Mouse (Mus musculus): ENCODE measurements around the gene Prss8. TPM values are rescaled to one million over a fixed set of nuclear protein-coding genes. Genes with fewer than 3 reads are reported as not detected.

The Prss8 gene
- polyA plus RNA-seq, 1 experiment from 2014 or later = 64.4 TPM

DNA sequence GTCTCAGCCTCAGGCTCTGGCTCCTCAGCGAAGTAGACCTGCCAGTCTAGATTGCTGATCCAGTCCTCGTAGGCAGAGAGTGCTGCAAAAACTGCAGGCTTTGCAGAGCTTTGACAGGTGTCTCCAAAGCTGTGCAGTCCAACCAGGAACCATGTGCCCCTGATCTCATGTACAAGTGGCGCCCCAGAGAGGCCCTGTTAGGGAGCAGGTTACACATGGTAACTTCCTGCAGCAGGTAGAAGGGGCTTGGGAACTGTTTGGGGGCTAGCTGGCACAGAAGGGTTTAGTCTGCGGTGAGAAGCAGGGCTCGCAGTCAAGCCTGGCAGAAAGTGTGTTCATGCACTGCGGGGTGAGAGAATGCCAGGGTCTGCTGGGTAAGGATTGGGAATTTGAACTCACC is 43.4 kb downstream of the Prss8 start:
- Histone ChIP-seq H3K27me3 (replicated peaks; ENCODE audit: control insufficient read depth, insufficient read depth, low read length) (no peaks in the 10 kb centered on the region), H3K4me3 (ENCODE audit: low read depth, low read length) (no peak overlapping the region), H3K9ac (ENCODE audit: low read depth, low read length) (no peak overlapping the region), H3K4me1 (replicated peaks; ENCODE audit: control insufficient read depth, insufficient read depth, low read length) (peaks cover 7% of the 10 kb centered on the region; the same call in 1 of the 2 replicates), H3K4me2 (replicated peaks; ENCODE audit: low read depth) (no peak overlapping the region), H3K27ac (ENCODE audit: low read depth, low read length) (no peak overlapping the region), H3K9me3 (ENCODE audit: control insufficient read depth) (no peaks in the 10 kb centered on the region), H3K36me3 (ENCODE audit: control insufficient read depth, insufficient read depth) (peaks cover 76% of the 10 kb centered on the region)
- no peak for ATAC-seq
- WGBS = 75% methylated on average over 6 of the region's 6 CpGs
- no peak for TF ChIP-seq CTCF (IDR thresholded peaks at IDR 0.05; ENCODE audit: low read depth)

GRCm38 (mm10) chr7:127885951-127886350 is 44.0 kb downstream of the Prss8 start:
- Histone ChIP-seq H3K27ac (ENCODE audit: low read depth, low read length) (no peak overlapping the region), H3K27me3 (replicated peaks; ENCODE audit: control insufficient read depth, insufficient read depth, low read length) (no peaks in the 10 kb centered on the region), H3K4me2 (replicated peaks; ENCODE audit: low read depth) (no peak overlapping the region), H3K4me1 (replicated peaks; ENCODE audit: control insufficient read depth, insufficient read depth, low read length) (peaks cover 7% of the 10 kb centered on the region; the same call in 1 of the 2 replicates), H3K36me3 (ENCODE audit: control insufficient read depth, insufficient read depth) (peaks cover 78% of the 10 kb centered on the region), H3K9ac (ENCODE audit: low read depth, low read length) (no peak overlapping the region), H3K9me3 (ENCODE audit: control insufficient read depth) (no peaks in the 10 kb centered on the region), H3K4me3 (ENCODE audit: low read depth, low read length) (no peak overlapping the region)
- WGBS = 42% methylated on average over 6 of the region's 6 CpGs
- no peak for ATAC-seq
- no peak for TF ChIP-seq CTCF (IDR thresholded peaks at IDR 0.05; ENCODE audit: low read depth)

DNA sequence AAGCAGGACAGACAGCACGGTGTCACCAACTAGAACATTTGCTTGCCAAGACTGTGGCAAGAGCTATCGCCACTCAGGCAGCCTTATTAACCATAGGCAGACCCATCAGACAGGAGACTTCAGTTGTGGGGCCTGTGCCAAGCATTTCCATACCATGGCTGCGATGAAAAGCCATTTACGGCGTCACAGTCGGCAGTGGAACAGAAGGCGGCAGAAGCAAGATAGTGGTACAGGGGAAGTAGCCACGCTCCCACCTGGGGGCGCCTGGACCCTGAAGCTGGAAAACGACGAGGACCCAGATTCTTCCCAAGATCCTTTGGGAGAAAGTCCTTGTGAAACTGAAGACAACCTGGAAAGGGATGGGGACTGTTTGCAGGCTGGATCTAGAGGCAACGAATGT is 49.5 kb downstream of the Prss8 start:
- H3K4me3 ChIP-seq (ENCODE audit: low read depth, low read length) = no peak overlapping the region
- H3K27ac ChIP-seq (ENCODE audit: low read depth, low read length) = no peak overlapping the region
- TF ChIP-seq CTCF (IDR thresholded peaks at IDR 0.05; ENCODE audit: low read depth) = no peak
- no peak for ATAC-seq
- 81% methylated on average over 12 of the region's 12 CpGs for WGBS
- H3K36me3 ChIP-seq (ENCODE audit: control insufficient read depth, insufficient read depth) = peaks cover 66% of the 10 kb centered on the region
- H3K4me1 ChIP-seq (replicated peaks; ENCODE audit: control insufficient read depth, insufficient read depth, low read length) = peaks cover 5% of the 10 kb centered on the region; the same call in 1 of the 2 replicates
- H3K9ac ChIP-seq (ENCODE audit: low read depth, low read length) = no peak overlapping the region
- no peaks in the 10 kb centered on the region for H3K9me3 ChIP-seq (ENCODE audit: control insufficient read depth)
- H3K4me2 ChIP-seq (replicated peaks; ENCODE audit: low read depth) = no peak overlapping the region
- no peaks in the 10 kb centered on the region for H3K27me3 ChIP-seq (replicated peaks; ENCODE audit: control insufficient read depth, insufficient read depth, low read length)

DNA sequence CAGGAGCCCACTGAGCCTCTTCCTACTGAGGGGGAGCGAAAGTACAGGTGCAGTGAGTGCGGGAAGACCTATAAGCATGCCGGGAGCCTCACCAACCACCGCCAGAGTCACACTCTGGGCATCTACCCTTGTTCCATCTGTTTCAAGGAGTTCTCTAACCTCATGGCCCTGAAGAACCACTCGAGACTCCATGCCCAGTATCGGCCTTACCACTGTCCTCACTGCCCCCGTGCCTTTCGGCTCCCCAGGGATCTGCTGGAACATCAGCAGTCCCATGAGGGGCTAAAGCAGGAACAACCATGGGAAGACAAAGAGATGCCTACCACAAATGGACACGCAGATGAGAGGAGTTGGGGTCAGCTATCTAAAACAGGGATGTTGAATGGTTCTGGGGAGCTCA is 50.6 kb downstream of the Prss8 start:
- H3K36me3 ChIP-seq (ENCODE audit: control insufficient read depth, insufficient read depth) = peaks cover 61% of the 10 kb centered on the region
- ATAC-seq = no peak
- 96% methylated on average over 9 of the region's 9 CpGs for WGBS

DNA sequence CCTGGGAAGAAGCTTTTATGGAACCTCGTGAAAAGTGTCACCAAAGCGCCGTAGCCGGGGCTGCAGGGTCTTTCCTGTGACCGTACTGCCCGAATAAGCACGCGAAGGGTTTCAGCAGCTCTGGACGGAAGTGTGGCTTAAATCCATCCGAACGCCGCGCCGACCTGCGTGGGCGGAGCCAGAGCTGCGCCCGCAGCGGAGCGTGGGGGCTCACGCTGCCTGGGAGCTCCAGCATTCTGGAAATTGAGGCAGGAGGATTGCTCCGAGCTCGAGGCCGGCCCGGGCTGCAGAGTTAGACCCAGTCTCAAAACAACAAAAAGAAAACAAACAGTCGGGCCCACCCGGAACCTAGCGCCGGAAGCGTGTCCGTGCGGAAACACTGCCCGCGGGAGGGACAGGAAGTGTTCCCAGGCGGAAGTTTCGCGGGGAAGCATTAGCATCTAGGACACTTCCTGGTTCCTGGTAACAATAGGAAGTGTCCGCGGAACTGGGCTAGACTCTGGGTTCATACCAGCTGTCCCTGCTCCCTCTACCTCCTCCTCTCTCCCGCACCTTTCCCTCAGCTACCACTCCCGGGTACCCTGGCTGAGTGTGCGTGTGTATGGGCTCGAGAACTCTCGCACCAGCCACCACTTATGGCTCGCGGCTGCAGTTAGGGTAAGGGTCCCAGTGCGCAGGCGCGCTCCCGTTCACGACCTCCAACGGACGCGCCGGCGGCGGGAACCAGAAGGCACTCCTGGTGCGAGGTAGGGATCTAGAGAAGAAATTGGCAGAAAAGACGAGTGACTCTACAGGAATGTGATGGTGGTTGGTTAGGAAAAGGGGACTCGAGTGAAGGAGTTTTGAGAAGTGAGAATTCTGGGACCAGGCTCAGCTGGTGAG is 53.2 kb downstream of the Prss8 start, which contains the start of gene Zfp668:
TSS of gene Zfp668 (minus strand) at position 362 of the 882 bp plus-strand sequence.
- Histone ChIP-seq H3K4me2 (replicated peaks; ENCODE audit: low read depth) (peak within 1 kb of the TSS; percentile 91), H3K9ac (ENCODE audit: low read depth, low read length) (peak within 1 kb of the TSS; percentile 89), H3K4me3 (ENCODE audit: low read depth, low read length) (peak within 1 kb of the TSS; percentile 98), H3K27ac (ENCODE audit: low read depth, low read length) (peak within 1 kb of the TSS; percentile 92), H3K36me3 (ENCODE audit: control insufficient read depth, insufficient read depth) (peaks cover 35% of the 10 kb centered on the region), H3K9me3 (ENCODE audit: control insufficient read depth) (no peaks in the 10 kb centered on the region), H3K27me3 (replicated peaks; ENCODE audit: control insufficient read depth, insufficient read depth, low read length) (no peaks in the 10 kb centered on the region), H3K4me1 (replicated peaks; ENCODE audit: control insufficient read depth, insufficient read depth, low read length) (peaks cover 7% of the 10 kb centered on the region; the same call in 1 of the 2 replicates)
- ATAC-seq = peak; percentile 73
- under 1% methylated on average over 60 of the region's 60 CpGs for WGBS
- TF ChIP-seq CTCF (IDR thresholded peaks at IDR 0.05; ENCODE audit: low read depth) = no peak

More for the DNA sequence above, 50.6 kb downstream of the Prss8 start:
- Histone ChIP-seq H3K4me3 (ENCODE audit: low read depth, low read length) (no peak overlapping the region), H3K4me1 (replicated peaks; ENCODE audit: control insufficient read depth, insufficient read depth, low read length) (peaks cover 8% of the 10 kb centered on the region; the same call in 1 of the 2 replicates), H3K9me3 (ENCODE audit: control insufficient read depth) (no peaks in the 10 kb centered on the region), H3K27me3 (replicated peaks; ENCODE audit: control insufficient read depth, insufficient read depth, low read length) (no peaks in the 10 kb centered on the region), H3K9ac (ENCODE audit: low read depth, low read length) (no peak overlapping the region), H3K4me2 (replicated peaks; ENCODE audit: low read depth) (no peak overlapping the region), H3K27ac (ENCODE audit: low read depth, low read length) (no peak overlapping the region)
- TF ChIP-seq CTCF (IDR thresholded peaks at IDR 0.05; ENCODE audit: low read depth) = no peak

DNA sequence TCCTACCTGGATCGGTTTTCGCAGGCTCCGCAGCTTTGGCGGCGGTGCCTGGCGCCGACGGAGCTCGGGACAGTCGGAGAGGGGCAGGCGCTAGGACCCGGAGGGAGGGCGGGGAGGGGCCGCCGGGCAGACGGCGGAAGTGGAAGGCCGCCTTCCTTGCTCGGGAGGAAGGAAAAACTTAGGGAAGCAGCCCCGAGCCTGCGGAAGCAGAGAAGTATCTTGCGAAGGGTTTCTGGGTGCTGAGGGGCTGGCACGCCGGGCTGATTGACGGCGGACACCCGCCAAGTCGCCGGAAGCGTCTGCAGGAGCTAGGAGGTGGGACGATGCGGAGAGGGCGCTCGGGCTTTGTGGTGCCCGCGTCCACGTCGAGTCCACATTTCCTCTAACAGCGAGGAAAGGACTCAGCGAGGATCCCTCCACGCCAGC is 53.9 kb downstream of the Prss8 start, which contains the start of gene Zfp646:
TSS of gene Zfp646 (plus strand) at position 181 of the 426 bp plus-strand sequence.
- Histone ChIP-seq H3K27me3 (replicated peaks; ENCODE audit: control insufficient read depth, insufficient read depth, low read length) (no peaks in the 10 kb centered on the region), H3K36me3 (ENCODE audit: control insufficient read depth, insufficient read depth) (peaks cover 28% of the 10 kb centered on the region), H3K9me3 (ENCODE audit: control insufficient read depth) (no peaks in the 10 kb centered on the region), H3K4me3 (ENCODE audit: low read depth, low read length) (peak within 1 kb of the TSS; percentile 98), H3K9ac (ENCODE audit: low read depth, low read length) (peak within 1 kb of the TSS; percentile 89), H3K4me1 (replicated peaks; ENCODE audit: control insufficient read depth, insufficient read depth, low read length) (peaks cover 7% of the 10 kb centered on the region; the same call in 1 of the 2 replicates), H3K4me2 (replicated peaks; ENCODE audit: low read depth) (peak within 1 kb of the TSS; percentile 91), H3K27ac (ENCODE audit: low read depth, low read length) (peak within 1 kb of the TSS; percentile 92)
- under 1% methylated on average over 41 of the region's 41 CpGs for WGBS
- ATAC-seq = peak; percentile 87
- no peak for TF ChIP-seq CTCF (IDR thresholded peaks at IDR 0.05; ENCODE audit: low read depth)

Other genes starting within 250 kb of the Prss8 start
- gene Bcl7c, start 221.2 kb downstream of the Prss8 start, polyA plus RNA-seq (2015; fragmentation: Nextera tagmentation; extraction: Ambion mirVana) = 26.6 and 27.7 TPM in 2 replicates
- gene Ctf1, start 217.4 kb downstream of the Prss8 start, polyA plus RNA-seq (2015; fragmentation: Nextera tagmentation; extraction: Ambion mirVana) = 4.1 TPM in 2 replicates
- gene Ctf2, start 197.9 kb downstream of the Prss8 start, polyA plus RNA-seq (2015; fragmentation: Nextera tagmentation; extraction: Ambion mirVana) = not detected in 2 replicates
- 2.1 and 2.2 TPM in 2 replicates for gene Fbxl19, start 185.6 kb downstream of the Prss8 start, polyA plus RNA-seq (2015; fragmentation: Nextera tagmentation; extraction: Ambion mirVana)
- gene Orai3, start 160.3 kb downstream of the Prss8 start, polyA plus RNA-seq (2015; fragmentation: Nextera tagmentation; extraction: Ambion mirVana) = 18.7 and 21.8 TPM in 2 replicates
- 9.7 and 9.9 TPM in 2 replicates for gene Setd1a, start 153.4 kb downstream of the Prss8 start, polyA plus RNA-seq (2015; fragmentation: Nextera tagmentation; extraction: Ambion mirVana)
- gene Gm49388, start 144.5 kb downstream of the Prss8 start, polyA plus RNA-seq (2015; fragmentation: Nextera tagmentation; extraction: Ambion mirVana) = not detected in 2 replicates
- 35.2 and 37.3 TPM in 2 replicates for gene Hsd3b7, start 129.5 kb downstream of the Prss8 start, polyA plus RNA-seq (2015; fragmentation: Nextera tagmentation; extraction: Ambion mirVana)
- 38.9 and 46.6 TPM in 2 replicates for gene Stx4a, start 105.8 kb downstream of the Prss8 start, polyA plus RNA-seq (2015; fragmentation: Nextera tagmentation; extraction: Ambion mirVana)
- gene Stx1b, start 105.6 kb downstream of the Prss8 start, polyA plus RNA-seq (2015; fragmentation: Nextera tagmentation; extraction: Ambion mirVana) = 0.74 and 1.1 TPM in 2 replicates
- gene Zfp646, start 53.9 kb downstream of the Prss8 start, polyA plus RNA-seq (2015; fragmentation: Nextera tagmentation; extraction: Ambion mirVana) = 4.5 and 5.4 TPM in 2 replicates
- gene Zfp668, start 53.3 kb downstream of the Prss8 start, polyA plus RNA-seq (2015; fragmentation: Nextera tagmentation; extraction: Ambion mirVana) = 5.4 and 6.1 TPM in 2 replicates
- 2.4 and 2.9 TPM in 2 replicates for gene Prss53, start 39.1 kb downstream of the Prss8 start, polyA plus RNA-seq (2015; fragmentation: Nextera tagmentation; extraction: Ambion mirVana)
- not detected in 2 replicates for gene Gm21974, start 34.6 kb downstream of the Prss8 start, polyA plus RNA-seq (2015; fragmentation: Nextera tagmentation; extraction: Ambion mirVana)
- 194 and 219 TPM in 2 replicates for gene Vkorc1, start 34.5 kb downstream of the Prss8 start, polyA plus RNA-seq (2015; fragmentation: Nextera tagmentation; extraction: Ambion mirVana)
- 94.0 and 94.2 TPM in 2 replicates for gene Bckdk, start 26.0 kb downstream of the Prss8 start, polyA plus RNA-seq (2015; fragmentation: Nextera tagmentation; extraction: Ambion mirVana)
- 17.4 and 18.0 TPM in 2 replicates for gene Kat8, start 17.6 kb downstream of the Prss8 start, polyA plus RNA-seq (2015; fragmentation: Nextera tagmentation; extraction: Ambion mirVana)
- gene Prss36, start 16.6 kb upstream of the Prss8 start, polyA plus RNA-seq (2015; fragmentation: Nextera tagmentation; extraction: Ambion mirVana) = 6.3 and 6.6 TPM in 2 replicates
- gene Fus, start 37.4 kb upstream of the Prss8 start, polyA plus RNA-seq (2015; fragmentation: Nextera tagmentation; extraction: Ambion mirVana) = 120 and 132 TPM in 2 replicates
- 537 and 545 TPM in 2 replicates for gene Pycard, start 63.8 kb upstream of the Prss8 start, polyA plus RNA-seq (2015; fragmentation: Nextera tagmentation; extraction: Ambion mirVana)
- gene Trim72, start 73.8 kb upstream of the Prss8 start, polyA plus RNA-seq (2015; fragmentation: Nextera tagmentation; extraction: Ambion mirVana) = 0.29 and 0.47 TPM in 2 replicates
- gene Itgam, start 132.5 kb upstream of the Prss8 start, polyA plus RNA-seq (2015; fragmentation: Nextera tagmentation; extraction: Ambion mirVana) = 0.70 and 0.88 TPM in 2 replicates
- not detected in 2 replicates for gene Gm49368, start 132.6 kb upstream of the Prss8 start, polyA plus RNA-seq (2015; fragmentation: Nextera tagmentation; extraction: Ambion mirVana)
- gene Itgax, start 199.4 kb upstream of the Prss8 start, polyA plus RNA-seq (2015; fragmentation: Nextera tagmentation; extraction: Ambion mirVana) = 1.6 TPM in 2 replicates
- gene Itgad, start 224.3 kb upstream of the Prss8 start, polyA plus RNA-seq (2015; fragmentation: Nextera tagmentation; extraction: Ambion mirVana) = not detected in 2 replicates